Mouse (Mus musculus) small intestine, adult 2 months (tissue): Measurements from ENCODE around the gene Shld2.

ENCODE experiments used
- CTCF ChIP-seq: fragments of 200-500 bp; IDR thresholded peaks from 2 replicates; pipeline ENCODE4 v1.5.1; 2012; ENCODE audit warnings: low read depth, mild to moderate bottlenecking, control low read depth, inconsistent platforms, low read length, moderate library complexity, mixed read lengths; ENCODE audit not compliant: insufficient replicate concordance, insufficient read length; ENCODE audit errors: extremely low read depth
- POLR2A ChIP-seq: fragments of 200-500 bp; IDR thresholded peaks from 2 replicates; pipeline ENCODE4 v1.6.1; 2012; ENCODE audit warnings: low read depth, mild to moderate bottlenecking, control low read depth, inconsistent platforms, low read length, moderate library complexity

DNA sequence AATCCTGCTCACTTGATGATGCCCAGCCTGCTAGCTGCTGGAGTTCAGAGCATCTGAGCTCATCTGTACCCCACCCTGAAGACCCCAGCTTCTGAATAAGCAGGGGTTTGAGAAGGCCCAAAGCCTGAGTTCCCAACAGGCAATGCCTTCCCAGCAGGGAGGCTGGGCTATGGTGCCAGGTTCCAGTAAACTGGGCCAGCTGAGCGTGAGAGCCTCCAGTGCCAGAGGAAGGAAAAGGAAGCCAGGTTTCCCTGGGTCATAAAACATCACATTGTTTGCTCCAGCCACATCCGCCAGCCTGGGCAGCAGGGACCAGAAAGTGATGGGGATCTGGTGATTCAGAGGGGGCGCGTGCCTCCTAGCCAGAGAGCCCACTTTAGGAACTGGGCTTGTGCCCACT is 83.7 kb downstream of the Shld2 start:
- TF ChIP-seq CTCF (no peak), POLR2A (no peak)
